Mouse (Mus musculus): ENCODE measurements around the gene Pik3cb. TPM values are rescaled to one million over a fixed set of nuclear protein-coding genes. Genes with fewer than 3 reads are reported as not detected.

Pik3cb gene
- polyA plus RNA-seq, 1 experiment = 3.0 TPM

DNA sequence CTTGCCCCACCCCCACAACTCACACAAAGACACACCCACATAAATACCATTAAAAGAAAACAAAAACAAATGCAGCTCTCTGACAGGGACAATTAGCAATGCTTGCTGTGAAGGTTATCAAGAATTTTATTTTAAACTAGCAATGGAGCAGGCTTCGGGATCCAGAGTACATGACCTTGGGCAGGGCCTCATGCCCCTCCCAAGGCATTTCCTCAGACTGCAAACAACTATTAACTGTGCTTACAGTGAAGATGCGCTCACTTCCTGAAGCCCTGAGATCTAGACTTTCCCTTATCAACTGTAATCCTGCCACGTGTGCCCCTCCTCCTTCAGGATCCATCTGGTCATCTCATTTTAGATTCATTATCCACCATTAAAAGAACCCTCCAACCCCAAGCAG lies 36.6 kb downstream of the Pik3cb start:
- H3K4me2 ChIP-seq (ENCODE audit: low read depth) = no peak overlapping the region
- TF ChIP-seq MYOG (IDR thresholded peaks at IDR 0.05; ENCODE audit: control insufficient read depth in 1 of 3, insufficient read depth in 1 of 3, insufficient read length in 2 of 3, low read depth in 2 of 3) (no peak), MAX (IDR thresholded peaks at IDR 0.05; ENCODE audit: low read depth) (no peak), MYOD1 (IDR thresholded peaks at IDR 0.05; ENCODE audit: control insufficient read depth in 1 of 3, insufficient read length in 2 of 3, low read depth in 2 of 3) (no peak), E2F4 (IDR thresholded peaks at IDR 0.05; ENCODE audit: insufficient read depth) (no peak), TCF12 (IDR thresholded peaks at IDR 0.05; ENCODE audit: insufficient read depth, poor library complexity, severe bottlenecking) (no peak)
- no peak overlapping the region for H3K4me3 ChIP-seq
- no peaks in the 10 kb centered on the region for H3K27me3 ChIP-seq (ENCODE audit: control insufficient read depth, insufficient read depth, insufficient read length)
- H3ac ChIP-seq (ENCODE audit: control insufficient read depth, insufficient read length) = no peak overlapping the region
- H3K36me3 ChIP-seq (ENCODE audit: control insufficient read depth, insufficient read depth) = no peaks in the 10 kb centered on the region
- no peaks in the 10 kb centered on the region for H3K79me2 ChIP-seq (ENCODE audit: control insufficient read depth, insufficient read depth)

DNA sequence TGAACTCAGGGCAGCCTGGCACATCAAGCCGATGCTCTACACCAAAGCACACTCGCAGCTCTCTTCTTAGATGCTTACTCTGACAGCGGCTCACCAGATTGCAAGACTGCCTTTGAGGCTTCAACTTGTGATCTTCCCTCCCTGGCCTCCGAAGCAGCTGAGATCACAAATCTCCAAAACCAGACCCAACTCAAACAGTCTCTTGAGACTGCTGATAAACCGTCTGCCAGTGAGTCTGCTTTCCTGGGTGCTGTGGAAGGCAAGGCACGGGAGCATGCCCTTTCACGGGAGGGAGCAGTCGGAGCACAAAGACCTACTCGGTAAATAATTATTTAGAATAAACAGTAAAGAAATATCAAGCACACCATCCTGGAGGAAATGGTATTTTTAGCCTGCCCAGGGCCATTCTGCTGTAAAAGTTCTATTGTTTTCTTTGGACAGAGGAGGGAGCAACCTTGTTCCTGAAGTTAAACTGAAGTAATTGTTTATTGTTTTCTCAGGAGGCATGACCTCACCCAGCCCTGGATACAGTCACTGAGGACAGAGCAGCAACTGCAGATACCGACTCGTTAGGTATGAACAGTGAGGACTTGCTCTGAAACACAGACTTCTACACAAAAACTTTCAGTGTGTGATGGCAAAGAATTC lies 41.8 kb downstream of the Pik3cb start:
- Histone ChIP-seq H3K79me2 (ENCODE audit: control insufficient read depth, insufficient read depth) (no peaks in the 10 kb centered on the region), H3K4me3 (no peak overlapping the region), H3K27me3 (ENCODE audit: control insufficient read depth, insufficient read depth, insufficient read length) (no peaks in the 10 kb centered on the region), H3K4me2 (ENCODE audit: low read depth) (no peak overlapping the region), H3ac (ENCODE audit: control insufficient read depth, insufficient read length) (no peak overlapping the region), H3K36me3 (ENCODE audit: control insufficient read depth, insufficient read depth) (no peaks in the 10 kb centered on the region)
- TF ChIP-seq E2F4 (IDR thresholded peaks at IDR 0.05; ENCODE audit: insufficient read depth) = no peak
- no peak for TF ChIP-seq MAX (IDR thresholded peaks at IDR 0.05; ENCODE audit: low read depth)
- no peak for TF ChIP-seq SRF (IDR thresholded peaks at IDR 0.05; ENCODE audit: control insufficient read depth, insufficient read length, low read depth)
- TF ChIP-seq TCF3 (IDR thresholded peaks at IDR 0.05; ENCODE audit: insufficient read length, low read depth) = no peak
- TF ChIP-seq POLR2A (IDR thresholded peaks at IDR 0.05; ENCODE audit: insufficient read length, low read depth) = no peak
- no peak for TF ChIP-seq MYOG (IDR thresholded peaks at IDR 0.05; ENCODE audit: control insufficient read depth in 1 of 3, insufficient read depth in 1 of 3, insufficient read length in 2 of 3, low read depth in 2 of 3)
- TF ChIP-seq MYOD1 (IDR thresholded peaks at IDR 0.05; ENCODE audit: control insufficient read depth in 1 of 3, insufficient read length in 2 of 3, low read depth in 2 of 3) = no peak
- no peak for TF ChIP-seq CEBPB (IDR thresholded peaks at IDR 0.05; ENCODE audit: insufficient read depth, poor library complexity, severe bottlenecking)
- no peak for TF ChIP-seq TCF12 (IDR thresholded peaks at IDR 0.05; ENCODE audit: insufficient read depth, poor library complexity, severe bottlenecking)
- TF ChIP-seq POLR2AphosphoS2 (IDR thresholded peaks at IDR 0.05; ENCODE audit: insufficient read length, low read depth) = no peak
- no peak for TF ChIP-seq REST (IDR thresholded peaks at IDR 0.05; ENCODE audit: insufficient read depth, insufficient read length)
- TF ChIP-seq USF1 (IDR thresholded peaks at IDR 0.05; ENCODE audit: low read depth) = no peak

DNA sequence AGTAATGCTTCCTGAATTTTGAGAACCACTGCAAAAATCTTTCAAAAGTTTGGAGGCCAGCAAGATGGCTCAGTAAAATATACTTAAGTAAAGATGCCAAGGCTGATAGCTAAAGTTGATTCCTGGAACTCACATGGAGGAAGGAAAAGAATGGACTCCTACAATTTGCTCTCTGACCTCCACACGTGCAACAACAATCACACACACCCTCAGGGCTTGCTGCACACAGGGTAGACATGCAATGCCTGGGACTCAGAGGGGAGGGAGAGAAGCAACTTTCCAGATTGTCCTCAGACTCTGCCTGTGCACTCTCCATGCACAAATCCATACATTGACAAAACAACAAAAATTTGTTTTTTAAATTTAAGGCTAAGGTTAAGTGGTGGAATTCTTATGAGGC lies 42.8 kb downstream of the Pik3cb start:
- H3ac ChIP-seq (ENCODE audit: control insufficient read depth, insufficient read length) = no peak overlapping the region
- H3K4me3 ChIP-seq = no peak overlapping the region
- H3K4me2 ChIP-seq (ENCODE audit: low read depth) = no peak overlapping the region
- no peaks in the 10 kb centered on the region for H3K27me3 ChIP-seq (ENCODE audit: control insufficient read depth, insufficient read depth, insufficient read length)
- no peaks in the 10 kb centered on the region for H3K36me3 ChIP-seq (ENCODE audit: control insufficient read depth, insufficient read depth)
- H3K79me2 ChIP-seq (ENCODE audit: control insufficient read depth, insufficient read depth) = no peaks in the 10 kb centered on the region
- TF ChIP-seq MAX (IDR thresholded peaks at IDR 0.05; ENCODE audit: low read depth) = no peak
- no peak for TF ChIP-seq POLR2A (IDR thresholded peaks at IDR 0.05; ENCODE audit: insufficient read length, low read depth)
- TF ChIP-seq SRF (IDR thresholded peaks at IDR 0.05; ENCODE audit: control insufficient read depth, insufficient read length, low read depth) = no peak
- no peak for TF ChIP-seq POLR2AphosphoS2 (IDR thresholded peaks at IDR 0.05; ENCODE audit: insufficient read length, low read depth)
- no peak for TF ChIP-seq CEBPB (IDR thresholded peaks at IDR 0.05; ENCODE audit: insufficient read depth, poor library complexity, severe bottlenecking)
- no peak for TF ChIP-seq REST (IDR thresholded peaks at IDR 0.05; ENCODE audit: insufficient read depth, insufficient read length)
- TF ChIP-seq TCF3 (IDR thresholded peaks at IDR 0.05; ENCODE audit: insufficient read length, low read depth) = no peak
- no peak for TF ChIP-seq E2F4 (IDR thresholded peaks at IDR 0.05; ENCODE audit: insufficient read depth)
- no peak for TF ChIP-seq TCF12 (IDR thresholded peaks at IDR 0.05; ENCODE audit: insufficient read depth, poor library complexity, severe bottlenecking)
- no peak for TF ChIP-seq USF1 (IDR thresholded peaks at IDR 0.05; ENCODE audit: low read depth)
- TF ChIP-seq MYOD1 (IDR thresholded peaks at IDR 0.05; ENCODE audit: control insufficient read depth in 1 of 3, insufficient read length in 2 of 3, low read depth in 2 of 3) = no peak
- no peak for TF ChIP-seq MYOG (IDR thresholded peaks at IDR 0.05; ENCODE audit: control insufficient read depth in 1 of 3, insufficient read depth in 1 of 3, insufficient read length in 2 of 3, low read depth in 2 of 3)

DNA sequence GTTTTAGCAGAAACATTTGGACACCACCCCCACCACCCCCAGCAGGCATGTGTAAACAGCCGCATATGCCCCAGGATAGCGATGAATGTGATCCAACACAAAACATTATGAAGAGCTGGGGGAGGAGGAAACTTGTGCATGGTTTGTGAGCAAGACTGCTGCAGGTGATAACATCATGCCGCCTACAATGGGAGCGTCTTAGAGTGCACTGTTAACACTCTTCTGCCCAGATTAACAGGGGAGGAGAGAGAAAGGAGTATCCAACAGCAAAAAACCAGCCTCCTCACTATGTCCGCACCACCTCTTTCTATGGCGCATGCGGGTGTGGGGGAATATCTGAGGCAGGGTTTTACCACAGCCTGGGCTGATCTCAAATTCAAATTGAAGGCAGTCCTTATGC lies 45.2 kb downstream of the Pik3cb start:
- Histone ChIP-seq H3K4me3 (no peak overlapping the region), H3K4me2 (ENCODE audit: low read depth) (no peak overlapping the region), H3K36me3 (ENCODE audit: control insufficient read depth, insufficient read depth) (no peaks in the 10 kb centered on the region), H3K79me2 (ENCODE audit: control insufficient read depth, insufficient read depth) (no peaks in the 10 kb centered on the region), H3K27me3 (ENCODE audit: control insufficient read depth, insufficient read depth, insufficient read length) (no peaks in the 10 kb centered on the region), H3ac (ENCODE audit: control insufficient read depth, insufficient read length) (no peak overlapping the region)
- TF ChIP-seq MAX (IDR thresholded peaks at IDR 0.05; ENCODE audit: low read depth) (no peak), SRF (IDR thresholded peaks at IDR 0.05; ENCODE audit: control insufficient read depth, insufficient read length, low read depth) (no peak), TCF3 (IDR thresholded peaks at IDR 0.05; ENCODE audit: insufficient read length, low read depth) (no peak), POLR2A (IDR thresholded peaks at IDR 0.05; ENCODE audit: insufficient read length, low read depth) (no peak), USF1 (IDR thresholded peaks at IDR 0.05; ENCODE audit: low read depth) (no peak), E2F4 (IDR thresholded peaks at IDR 0.05; ENCODE audit: insufficient read depth) (no peak), TCF12 (IDR thresholded peaks at IDR 0.05; ENCODE audit: insufficient read depth, poor library complexity, severe bottlenecking) (no peak), REST (IDR thresholded peaks at IDR 0.05; ENCODE audit: insufficient read depth, insufficient read length) (no peak), MYOD1 (IDR thresholded peaks at IDR 0.05; ENCODE audit: control insufficient read depth in 1 of 3, insufficient read length in 2 of 3, low read depth in 2 of 3) (no peak), CEBPB (IDR thresholded peaks at IDR 0.05; ENCODE audit: insufficient read depth, poor library complexity, severe bottlenecking) (no peak), MYOG (IDR thresholded peaks at IDR 0.05; ENCODE audit: control insufficient read depth in 1 of 3, insufficient read depth in 1 of 3, insufficient read length in 2 of 3, low read depth in 2 of 3) (no peak), POLR2AphosphoS2 (IDR thresholded peaks at IDR 0.05; ENCODE audit: insufficient read length, low read depth) (no peak)

Measured in myocyte (in vitro differentiated cells).